Comparison of ENCODE assay signal across 17 mouse cellular contexts in genomic region chr13:43296140-43296805, GRCm38 (mm10). TPM values are rescaled to one million over a fixed set of nuclear protein-coding genes. Genes with fewer than 3 reads are reported as not detected.
DNase-seq lines count a peak whose midpoint lies in the region; ATAC-seq and TF ChIP-seq lines count a peak whose summit lies in the region.
"Had no signal": no experiment of that assay in that cellular context is flagged by ENCODE, and none has a peak within 500 bp of the region (broad histone marks: within the 10 kb centered on the region; RNA-seq: fewer than 3 reads in every experiment).

No protein-coding gene starts in this region.

- peak; percentile 41 to 66 for DNase-seq in heart, adult 18-20 months
- DNase-seq in heart, postnatal 4 days: no peak
- no peak for DNase-seq in liver, postnatal 0 days
- DNase-seq in cerebellum, postnatal 25 days: peak; percentile 22 to 23
- DNase-seq: adrenal gland, postnatal 36 days; kidney, postnatal 14 days; left cerebral cortex, postnatal 4 days; thymus, postnatal 14 days had no signal

- no peak overlapping the region for H3K4me3 ChIP-seq in liver, postnatal 0 days (ENCODE audit: low read depth, low read length)
- H3K4me3 ChIP-seq in liver, embryonic 12.5 days: no peak overlapping the region
- H3K4me3 ChIP-seq in brown adipose tissue, adult 24 weeks (ENCODE audit: insufficient read depth, low read depth, low read length): 0 out of 2 replicates have a peak overlapping the region, but pooled peaks have one; percentile 1
- no peak overlapping the region for H3K4me3 ChIP-seq in intestine, embryonic 16.5 days (ENCODE audit: low read length)
- H3K4me3 ChIP-seq: embryonic facial prominence, embryonic 12.5 days; heart, embryonic 13.5 days; hindbrain, embryonic 12.5 days; midbrain, embryonic 13.5 days; stomach, embryonic 15.5 days had no signal

- peaks cover 17% of the 10 kb centered on the region for H3K4me1 ChIP-seq in liver, postnatal 0 days (ENCODE audit: insufficient read depth)
- peaks cover 19% of the 10 kb centered on the region for H3K4me1 ChIP-seq in liver, embryonic 12.5 days
- peaks cover 30% of the 10 kb centered on the region for H3K4me1 ChIP-seq in brown adipose tissue, adult 24 weeks (ENCODE audit: control insufficient read depth, insufficient read depth, insufficient read length, low read length)
- H3K4me1 ChIP-seq in intestine, embryonic 16.5 days (ENCODE audit: control insufficient read depth, insufficient read depth, low read length): no peaks in the 10 kb centered on the region
- H3K4me1 ChIP-seq: embryonic facial prominence, embryonic 12.5 days had no signal

- peak overlapping the region; percentile 44 for H3K27ac ChIP-seq in liver, postnatal 0 days (ENCODE audit: low read depth)
- no peak overlapping the region for H3K27ac ChIP-seq in liver, embryonic 12.5 days
- peak overlapping the region; percentile 94 for H3K27ac ChIP-seq in brown adipose tissue, adult 24 weeks (replicated peaks; ENCODE audit: low read depth, low read length)
- H3K27ac ChIP-seq in intestine, embryonic 16.5 days (ENCODE audit: low read length): no peak overlapping the region
- H3K27ac ChIP-seq: embryonic facial prominence, embryonic 12.5 days; heart, embryonic 13.5 days; hindbrain, embryonic 12.5 days; midbrain, embryonic 13.5 days; stomach, embryonic 15.5 days had no signal

- 0 out of 2 replicates have a peak, but pooled peaks cover 3% of the 10 kb centered on the region for H3K36me3 ChIP-seq in liver, postnatal 0 days (replicated peaks; ENCODE audit: insufficient read depth, low read length)
- H3K36me3 ChIP-seq in liver, embryonic 12.5 days: 0 out of 2 replicates have a peak, but pooled peaks cover 2% of the 10 kb centered on the region
- H3K36me3 ChIP-seq in intestine, embryonic 16.5 days (ENCODE audit: control insufficient read depth, insufficient read depth, low read length): no peaks in the 10 kb centered on the region
- H3K36me3 ChIP-seq: embryonic facial prominence, embryonic 12.5 days; hindbrain, embryonic 12.5 days; stomach, embryonic 15.5 days had no signal

- no peaks in the 10 kb centered on the region for H3K9me3 ChIP-seq in liver, postnatal 0 days (ENCODE audit: low read length)
- no peaks in the 10 kb centered on the region for H3K9me3 ChIP-seq in liver, embryonic 12.5 days (replicated peaks)
- no peaks in the 10 kb centered on the region for H3K9me3 ChIP-seq in intestine, embryonic 16.5 days (ENCODE audit: control insufficient read depth, low read length)
- H3K9me3 ChIP-seq: embryonic facial prominence, embryonic 12.5 days; heart, embryonic 13.5 days; hindbrain, embryonic 12.5 days; midbrain, embryonic 13.5 days; stomach, embryonic 15.5 days had no signal

- peak overlapping the region; percentile 7; the same call in 1 of the 2 replicates for H3K4me2 ChIP-seq in liver, postnatal 0 days (ENCODE audit: low read depth, low read length)
- no peak overlapping the region for H3K4me2 ChIP-seq in liver, embryonic 12.5 days
- H3K4me2 ChIP-seq in intestine, embryonic 16.5 days (ENCODE audit: low read depth, low read length): no peak overlapping the region
- H3K4me2 ChIP-seq: embryonic facial prominence, embryonic 12.5 days; heart, embryonic 13.5 days; hindbrain, embryonic 12.5 days; midbrain, embryonic 13.5 days; stomach, embryonic 15.5 days had no signal

- no peak for TF ChIP-seq EP300 in liver, postnatal 0 days (IDR thresholded peaks at IDR 0.05; ENCODE audit: low read depth)

- 75% methylated on average over 7 of the region's 7 CpGs for WGBS in liver, postnatal 0 days (ENCODE audit: insufficient replicate concordance)
- WGBS in liver, embryonic 12.5 days (ENCODE audit: insufficient replicate concordance): 67% methylated on average over 7 of the region's 7 CpGs
- 64% methylated on average over 7 of the region's 7 CpGs for WGBS in intestine, embryonic 16.5 days

- no peak for ATAC-seq in liver, postnatal 0 days
- no peak for ATAC-seq in liver, embryonic 12.5 days
- ATAC-seq in intestine, embryonic 16.5 days: no peak
- ATAC-seq: intestine, postnatal 0 days; midbrain, embryonic 13.5 days had no signal

- no peak for TF ChIP-seq CTCF in liver, postnatal 0 days (IDR thresholded peaks at IDR 0.05; ENCODE audit: low read depth)

- no peaks in the 10 kb centered on the region for H3K27me3 ChIP-seq in liver, postnatal 0 days (ENCODE audit: insufficient read depth, low read length)
- peaks cover 28% of the 10 kb centered on the region for H3K27me3 ChIP-seq in liver, embryonic 12.5 days (replicated peaks)
- H3K27me3 ChIP-seq in intestine, embryonic 16.5 days (replicated peaks; ENCODE audit: control insufficient read depth, insufficient read depth, low read length): peaks cover 3% of the 10 kb centered on the region; the same call in 1 of the 2 replicates

- no peak overlapping the region for H3K9ac ChIP-seq in liver, postnatal 0 days (replicated peaks)
- H3K9ac ChIP-seq in liver, embryonic 12.5 days: no peak overlapping the region
- H3K9ac ChIP-seq in intestine, embryonic 16.5 days (ENCODE audit: low read depth, low read length): no peak overlapping the region
- H3K9ac ChIP-seq: embryonic facial prominence, embryonic 12.5 days; heart, embryonic 13.5 days; hindbrain, embryonic 12.5 days; midbrain, embryonic 13.5 days; stomach, embryonic 15.5 days had no signal

RNA-seq across cellular contexts. Expression of gene Gfod1, which starts 7.7 kb away (rescaled TPM):
- 10 to 100 TPM; 32.3 to 34.3 TPM for total RNA-seq in heart, adult 18-20 months (2021)
- 10 to 100 TPM; 20.6 to 24.8 TPM for total RNA-seq in heart, postnatal 4 days (2021)
- polyA plus RNA-seq in liver, postnatal 0 days (2015; fragmentation: Nextera tagmentation; extraction: Ambion mirVana): 0.58 and 0.81 TPM in 2 replicates
- polyA plus RNA-seq in liver, embryonic 12.5 days (2016; fragmentation: Nextera tagmentation; extraction: Ambion mirVana): 0.18 and 0.54 TPM in 2 replicates
- polyA plus RNA-seq in brown adipose tissue, adult 24 weeks (2012; ENCODE audit: insufficient read depth, insufficient read length, missing spikeins): 4.4 and 7.7 TPM in 2 replicates
- polyA plus RNA-seq in intestine, embryonic 16.5 days (2015; fragmentation: Nextera tagmentation; extraction: Ambion mirVana): 0.13 and 0.18 TPM in 2 replicates

Comparison
In these comparisons a context has a peak if more than half of its experiments do, and no peak if none do; other contexts are left out.
1. DNase-seq: peak in heart, adult 18-20 months (2 of 2) and cerebellum, postnatal 25 days (2 of 2); none in heart, postnatal 4 days (single experiment) and liver, postnatal 0 days (single experiment).
2. H3K27ac ChIP-seq: peak in liver, postnatal 0 days (single experiment) and brown adipose tissue, adult 24 weeks (single experiment); none in liver, embryonic 12.5 days (single experiment) and intestine, embryonic 16.5 days (single experiment).